Mouse (Mus musculus): ENCODE data around the gene Acss3. TPM values are rescaled to one million over a fixed set of nuclear protein-coding genes. Genes with fewer than 3 reads are reported as not detected.

The Acss3 gene
- polyA plus RNA-seq, 1 experiment from 2014 or later = 0.79 TPM

DNA sequence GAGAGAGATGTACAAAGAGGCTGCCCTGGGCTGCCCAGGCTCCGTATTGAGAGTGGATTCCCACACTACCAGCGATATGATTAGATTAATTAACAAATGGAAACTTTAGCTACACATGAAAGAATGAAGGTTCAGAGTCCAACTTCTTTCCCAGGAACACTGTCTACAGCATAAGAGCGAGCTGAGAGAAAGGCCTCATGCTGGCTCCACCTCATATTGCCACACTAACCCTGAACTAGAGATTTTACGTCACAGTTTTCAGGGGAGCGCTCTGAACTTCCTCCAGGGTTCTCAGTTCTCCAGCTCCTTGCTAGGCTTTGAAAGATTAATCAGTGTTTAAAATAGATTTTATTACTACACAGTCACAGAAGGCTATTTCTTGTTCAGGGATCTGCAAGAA lies 182.1 kb downstream of the Acss3 start:
- WGBS = 76% methylated on average over 5 of the region's 5 CpGs
- H3K4me3 ChIP-seq (replicated peaks; ENCODE audit: low read depth, low read length) = no peak overlapping the region
- no peaks in the 10 kb centered on the region for H3K9me3 ChIP-seq (ENCODE audit: control insufficient read depth, low read length)
- DNase-seq (no peak), ATAC-seq (ENCODE audit: low FRiP score, low TSS enrichment) (no peak)
- no peaks in the 10 kb centered on the region for H3K36me3 ChIP-seq (ENCODE audit: control insufficient read depth, insufficient read depth, low read length)
- no peaks in the 10 kb centered on the region for H3K27me3 ChIP-seq (ENCODE audit: control insufficient read depth, insufficient read depth, low read length)
- no peak overlapping the region for H3K9ac ChIP-seq (replicated peaks; ENCODE audit: low read length)
- H3K4me2 ChIP-seq (ENCODE audit: low read length) = no peak overlapping the region
- no peak overlapping the region for H3K27ac ChIP-seq (replicated peaks; ENCODE audit: low read depth, low read length)
- no peaks in the 10 kb centered on the region for H3K4me1 ChIP-seq (ENCODE audit: control insufficient read depth, insufficient read depth, low read length)

DNA sequence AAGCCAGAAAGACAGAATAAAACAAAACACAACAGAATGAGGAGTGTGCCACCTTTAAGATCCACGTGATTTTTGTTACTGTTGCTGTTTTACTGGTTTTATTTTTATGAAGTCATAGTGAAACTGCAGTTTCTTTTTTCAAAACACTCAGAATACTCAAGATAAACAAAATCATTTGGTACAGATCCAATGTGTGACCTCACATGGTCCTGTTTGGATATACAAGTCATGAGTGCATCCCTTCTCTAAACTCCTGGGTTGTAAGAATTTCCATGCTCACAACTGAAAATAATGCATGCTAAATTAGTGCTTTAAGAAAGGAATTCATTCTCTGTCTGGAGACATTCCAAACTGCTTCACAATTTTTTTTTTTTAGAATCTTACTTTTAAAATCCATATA lies 184.0 kb downstream of the Acss3 start:
- Histone ChIP-seq H3K9ac (replicated peaks; ENCODE audit: low read length) (no peak overlapping the region), H3K4me3 (replicated peaks; ENCODE audit: low read depth, low read length) (no peak overlapping the region), H3K27me3 (ENCODE audit: control insufficient read depth, insufficient read depth, low read length) (no peaks in the 10 kb centered on the region), H3K36me3 (ENCODE audit: control insufficient read depth, insufficient read depth, low read length) (no peaks in the 10 kb centered on the region), H3K27ac (replicated peaks; ENCODE audit: low read depth, low read length) (no peak overlapping the region), H3K9me3 (ENCODE audit: control insufficient read depth, low read length) (no peaks in the 10 kb centered on the region), H3K4me1 (ENCODE audit: control insufficient read depth, insufficient read depth, low read length) (no peaks in the 10 kb centered on the region), H3K4me2 (ENCODE audit: low read length) (no peak overlapping the region)
- no peak for DNase-seq
- WGBS = 80% methylated on average over 1 of the region's 1 CpGs
- no peak for ATAC-seq (ENCODE audit: low FRiP score, low TSS enrichment)

- WGBS = 91% methylated on average over 3 of the region's 3 CpGs
- Histone ChIP-seq H3K27me3 (ENCODE audit: control insufficient read depth, insufficient read depth, low read length) (no peaks in the 10 kb centered on the region), H3K36me3 (ENCODE audit: control insufficient read depth, insufficient read depth, low read length) (no peaks in the 10 kb centered on the region), H3K9me3 (ENCODE audit: control insufficient read depth, low read length) (no peaks in the 10 kb centered on the region), H3K4me1 (ENCODE audit: control insufficient read depth, insufficient read depth, low read length) (no peaks in the 10 kb centered on the region), H3K4me2 (ENCODE audit: low read length) (no peak overlapping the region), H3K27ac (replicated peaks; ENCODE audit: low read depth, low read length) (no peak overlapping the region), H3K4me3 (replicated peaks; ENCODE audit: low read depth, low read length) (no peak overlapping the region), H3K9ac (replicated peaks; ENCODE audit: low read length) (no peak overlapping the region)
- DNase-seq (no peak), ATAC-seq (ENCODE audit: low FRiP score, low TSS enrichment) (no peak)
Observed at GRCm38 (mm10) chr10:106938851-106939250, 184.6 kb downstream of the Acss3 start.

DNA sequence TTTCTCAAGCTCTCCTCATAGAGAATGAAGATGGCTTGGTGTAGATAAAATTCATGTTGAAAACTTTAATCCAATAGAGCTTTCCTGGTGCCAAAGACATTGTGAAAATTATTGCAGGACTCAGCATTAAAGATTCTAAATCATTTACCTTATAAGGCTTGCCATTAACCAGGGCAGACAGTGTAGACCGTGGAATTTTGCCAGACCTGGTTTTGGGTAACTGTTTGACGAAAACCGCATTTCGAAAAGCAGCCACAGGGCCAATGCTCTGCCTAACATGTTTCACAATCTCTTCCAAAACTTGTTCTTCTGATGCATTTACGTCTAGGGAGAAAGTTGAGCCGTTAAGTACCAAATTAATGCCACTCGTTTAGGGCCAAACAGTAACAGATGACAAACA lies 186.5 kb downstream of the Acss3 start:
- WGBS = 95% methylated on average over 7 of the region's 7 CpGs
- Histone ChIP-seq H3K27ac (replicated peaks; ENCODE audit: low read depth, low read length) (no peak overlapping the region), H3K36me3 (ENCODE audit: control insufficient read depth, insufficient read depth, low read length) (no peaks in the 10 kb centered on the region), H3K27me3 (ENCODE audit: control insufficient read depth, insufficient read depth, low read length) (no peaks in the 10 kb centered on the region), H3K4me3 (replicated peaks; ENCODE audit: low read depth, low read length) (no peak overlapping the region), H3K4me1 (ENCODE audit: control insufficient read depth, insufficient read depth, low read length) (0 out of 2 replicates have a peak, but pooled peaks cover 3% of the 10 kb centered on the region), H3K9me3 (ENCODE audit: control insufficient read depth, low read length) (no peaks in the 10 kb centered on the region), H3K9ac (replicated peaks; ENCODE audit: low read length) (no peak overlapping the region), H3K4me2 (ENCODE audit: low read length) (no peak overlapping the region)
- DNase-seq (no peak), ATAC-seq (ENCODE audit: low FRiP score, low TSS enrichment) (no peak)

GRCm38 (mm10) chr10:106932571-106933073 lies 190.8 kb downstream of the Acss3 start:
- no peak overlapping the region; the same call in 1 of the 2 replicates for H3K9ac ChIP-seq (replicated peaks; ENCODE audit: low read length)
- 32% methylated on average over 13 of the region's 13 CpGs for WGBS
- H3K4me1 ChIP-seq (ENCODE audit: control insufficient read depth, insufficient read depth, low read length) = peaks cover 6% of the 10 kb centered on the region; the same call in 1 of the 2 replicates
- no peaks in the 10 kb centered on the region for H3K36me3 ChIP-seq (ENCODE audit: control insufficient read depth, insufficient read depth, low read length)
- no peaks in the 10 kb centered on the region for H3K27me3 ChIP-seq (ENCODE audit: control insufficient read depth, insufficient read depth, low read length)
- no peaks in the 10 kb centered on the region for H3K9me3 ChIP-seq (ENCODE audit: control insufficient read depth, low read length)
- DNase-seq (peak; percentile 86), ATAC-seq (ENCODE audit: low FRiP score, low TSS enrichment) (no peak)
- H3K27ac ChIP-seq (replicated peaks; ENCODE audit: low read depth, low read length) = peak overlapping the region; percentile 55; the same call in 1 of the 2 replicates
- peak overlapping the region; percentile 18; the same call in 1 of the 2 replicates for H3K4me3 ChIP-seq (replicated peaks; ENCODE audit: low read depth, low read length)
- peak overlapping the region; percentile 55 for H3K4me2 ChIP-seq (ENCODE audit: low read length)

DNA sequence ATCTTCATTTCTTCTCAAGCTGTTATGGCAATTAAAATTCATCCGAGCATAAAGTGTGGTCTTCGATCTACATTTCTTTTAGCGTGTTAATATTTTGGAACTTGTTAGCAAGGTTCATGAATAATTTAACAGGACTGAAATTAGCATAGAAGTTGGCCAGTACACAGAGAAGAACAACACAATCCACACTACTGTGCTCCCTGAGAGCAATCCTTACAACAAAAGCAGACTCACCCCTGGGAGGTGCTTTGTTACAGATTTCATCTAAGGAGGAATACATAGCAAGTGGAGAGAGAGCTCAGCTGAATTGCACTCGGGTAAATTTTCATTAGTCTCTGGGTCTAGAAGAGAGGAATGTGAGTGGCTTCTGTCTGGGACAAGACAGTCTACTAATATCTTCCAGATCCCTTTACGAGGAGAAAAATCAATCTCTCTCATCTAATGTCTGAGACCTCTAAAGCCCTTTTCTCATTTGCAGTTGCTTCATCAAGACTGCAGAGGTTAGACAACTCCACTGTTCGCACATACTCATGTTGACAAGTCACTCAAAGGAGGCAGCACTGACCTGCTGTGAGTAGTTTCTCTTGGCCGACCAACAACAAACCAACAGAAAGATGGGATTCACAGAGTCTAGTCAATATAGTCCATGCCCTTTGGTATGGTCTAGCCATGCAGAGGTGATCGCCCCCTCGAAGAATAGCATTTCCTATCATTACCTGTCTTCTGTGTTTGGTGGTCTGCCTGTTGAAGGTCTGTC lies 194.7 kb downstream of the Acss3 start:
- H3K4me1 ChIP-seq (ENCODE audit: control insufficient read depth, insufficient read depth, low read length) = peaks cover 6% of the 10 kb centered on the region; the same call in 1 of the 2 replicates
- H3K9me3 ChIP-seq (ENCODE audit: control insufficient read depth, low read length) = no peaks in the 10 kb centered on the region
- DNase-seq (peak; percentile 56), ATAC-seq (ENCODE audit: low FRiP score, low TSS enrichment) (peak; percentile 54; the same call in 1 of the 2 replicates)
- peak overlapping the region; percentile 32; the same call in 1 of the 2 replicates for H3K27ac ChIP-seq (replicated peaks; ENCODE audit: low read depth, low read length)
- H3K4me2 ChIP-seq (ENCODE audit: low read length) = no peak overlapping the region
- peaks cover 4% of the 10 kb centered on the region; the same call in 1 of the 2 replicates for H3K36me3 ChIP-seq (ENCODE audit: control insufficient read depth, insufficient read depth, low read length)
- H3K4me3 ChIP-seq (replicated peaks; ENCODE audit: low read depth, low read length) = no peak overlapping the region
- 34% methylated on average over 9 of the region's 9 CpGs for WGBS
- no peak overlapping the region for H3K9ac ChIP-seq (replicated peaks; ENCODE audit: low read length)
- no peaks in the 10 kb centered on the region for H3K27me3 ChIP-seq (ENCODE audit: control insufficient read depth, insufficient read depth, low read length)

- Histone ChIP-seq H3K4me3 (replicated peaks; ENCODE audit: low read depth, low read length) (no peak overlapping the region), H3K27ac (replicated peaks; ENCODE audit: low read depth, low read length) (no peak overlapping the region), H3K9ac (replicated peaks; ENCODE audit: low read length) (no peak overlapping the region), H3K36me3 (ENCODE audit: control insufficient read depth, insufficient read depth, low read length) (peaks cover 4% of the 10 kb centered on the region; the same call in 1 of the 2 replicates), H3K4me1 (ENCODE audit: control insufficient read depth, insufficient read depth, low read length) (peaks cover 3% of the 10 kb centered on the region; the same call in 1 of the 2 replicates), H3K4me2 (ENCODE audit: low read length) (no peak overlapping the region), H3K27me3 (ENCODE audit: control insufficient read depth, insufficient read depth, low read length) (no peaks in the 10 kb centered on the region), H3K9me3 (ENCODE audit: control insufficient read depth, low read length) (no peaks in the 10 kb centered on the region)
- ATAC-seq (ENCODE audit: low FRiP score, low TSS enrichment) = no peak
- 96% methylated on average over 3 of the region's 3 CpGs for WGBS
- DNase-seq = no peak
Observed at GRCm38 (mm10) chr10:106924798-106925197, 198.7 kb downstream of the Acss3 start.

GRCm38 (mm10) chr10:106924334-106924733 lies 199.1 kb downstream of the Acss3 start:
- H3K4me3 ChIP-seq (replicated peaks; ENCODE audit: low read depth, low read length) = no peak overlapping the region
- H3K4me1 ChIP-seq (ENCODE audit: control insufficient read depth, insufficient read depth, low read length) = peaks cover 3% of the 10 kb centered on the region; the same call in 1 of the 2 replicates
- H3K4me2 ChIP-seq (ENCODE audit: low read length) = no peak overlapping the region
- no peak overlapping the region for H3K9ac ChIP-seq (replicated peaks; ENCODE audit: low read length)
- DNase-seq (no peak), ATAC-seq (ENCODE audit: low FRiP score, low TSS enrichment) (no peak)
- WGBS = 90% methylated on average over 5 of the region's 5 CpGs
- no peaks in the 10 kb centered on the region for H3K27me3 ChIP-seq (ENCODE audit: control insufficient read depth, insufficient read depth, low read length)
- no peaks in the 10 kb centered on the region for H3K9me3 ChIP-seq (ENCODE audit: control insufficient read depth, low read length)
- H3K27ac ChIP-seq (replicated peaks; ENCODE audit: low read depth, low read length) = no peak overlapping the region
- H3K36me3 ChIP-seq (ENCODE audit: control insufficient read depth, insufficient read depth, low read length) = peaks cover 4% of the 10 kb centered on the region; the same call in 1 of the 2 replicates

GRCm38 (mm10) chr10:106914822-106915221 lies 208.6 kb downstream of the Acss3 start:
- Histone ChIP-seq H3K4me1 (ENCODE audit: control insufficient read depth, insufficient read depth, low read length) (no peaks in the 10 kb centered on the region), H3K9me3 (ENCODE audit: control insufficient read depth, low read length) (peaks cover 3% of the 10 kb centered on the region; the same call in 1 of the 2 replicates), H3K27ac (replicated peaks; ENCODE audit: low read depth, low read length) (no peak overlapping the region), H3K4me2 (ENCODE audit: low read length) (no peak overlapping the region), H3K4me3 (replicated peaks; ENCODE audit: low read depth, low read length) (no peak overlapping the region), H3K36me3 (ENCODE audit: control insufficient read depth, insufficient read depth, low read length) (0 out of 2 replicates have a peak, but pooled peaks cover 2% of the 10 kb centered on the region), H3K9ac (replicated peaks; ENCODE audit: low read length) (no peak overlapping the region), H3K27me3 (ENCODE audit: control insufficient read depth, insufficient read depth, low read length) (no peaks in the 10 kb centered on the region)
- DNase-seq = no peak
- no peak for ATAC-seq (ENCODE audit: low FRiP score, low TSS enrichment)
